Mouse (Mus musculus) adrenal gland, adult 2 months (tissue): Measurements from ENCODE around the gene Olfr523. TPM values are rescaled to one million over a fixed set of nuclear protein-coding genes. Genes with fewer than 3 reads are reported as not detected.
"Not testable (repeated sequence)": the region's sequence is repeated elsewhere in the genome, so short reads cannot be mapped to it uniquely, and the experiment has no call there.

Source experiments
- DNase-seq: peaks from one replicate; pipeline ENCODE4 v3.0.0; 2021
- long read RNA-seq: library from polyadenylated mRNA; stranded (forward); transcript quantifications from one replicate; pipeline ENCODE4 v2.0.0, GENCODE M21; 2021
- polyA plus RNA-seq: library from polyadenylated mRNA; depleted of rRNA; stranded (reverse); fragments of >200 nt; gene quantifications from 2 replicates; pipeline ENCODE4 v1.2.3, GENCODE M21; 2012; rRNA removed
- total RNA-seq, 2 experiments: library from RNA; stranded (reverse); gene quantifications; 2 replicates each; pipeline ENCODE4 v1.2.3; 2021

The Olfr523 gene
- total RNA-seq (not detected), polyA plus RNA-seq (not detected in 2 replicates)
- long read RNA-seq: 0 reads

DNA sequence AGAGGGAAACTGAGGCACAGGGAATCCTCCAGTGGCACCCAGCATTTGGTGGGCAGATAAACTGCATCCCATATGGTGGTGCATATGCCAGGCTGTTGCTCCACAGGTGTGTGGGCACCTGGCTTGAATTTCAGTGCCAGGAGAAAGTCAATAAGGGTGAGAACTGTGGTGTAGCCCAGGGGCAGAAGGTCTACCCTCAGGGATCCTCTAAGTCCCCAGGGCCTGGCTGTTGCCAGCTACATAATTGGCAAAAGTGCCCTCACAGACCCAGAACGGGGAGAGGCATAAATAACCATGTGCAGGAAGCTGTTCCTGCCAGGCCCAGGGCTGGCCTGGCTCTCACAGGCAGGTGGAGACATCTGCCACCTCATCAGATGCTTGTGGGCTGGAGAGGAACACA lies at the start of gene Olfr523:
TSS of gene Olfr523 (plus strand) at position 282 of the 400 bp plus-strand sequence.
- DNase-seq: no peak

DNA sequence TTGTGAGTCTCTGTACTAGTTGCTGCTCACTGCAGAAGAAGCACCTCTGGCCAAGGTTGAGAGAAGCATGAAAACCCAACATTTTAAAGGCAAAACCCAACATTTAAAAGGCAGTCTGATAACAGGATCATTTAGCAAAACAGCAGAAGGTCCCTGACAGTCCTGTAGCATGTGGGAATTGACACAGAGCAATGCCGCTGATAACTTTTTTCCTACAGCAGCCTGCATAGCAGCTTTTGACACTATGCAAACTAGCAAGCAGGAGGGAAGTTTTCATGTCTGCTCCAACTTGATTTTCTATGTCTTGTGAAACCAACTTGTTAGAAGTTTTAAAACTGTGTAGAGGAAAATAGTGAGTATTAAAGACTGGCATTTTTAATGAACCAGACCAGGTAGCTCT lies 48.6 kb upstream of the Olfr523 start:
- DNase-seq: no peak

DNA sequence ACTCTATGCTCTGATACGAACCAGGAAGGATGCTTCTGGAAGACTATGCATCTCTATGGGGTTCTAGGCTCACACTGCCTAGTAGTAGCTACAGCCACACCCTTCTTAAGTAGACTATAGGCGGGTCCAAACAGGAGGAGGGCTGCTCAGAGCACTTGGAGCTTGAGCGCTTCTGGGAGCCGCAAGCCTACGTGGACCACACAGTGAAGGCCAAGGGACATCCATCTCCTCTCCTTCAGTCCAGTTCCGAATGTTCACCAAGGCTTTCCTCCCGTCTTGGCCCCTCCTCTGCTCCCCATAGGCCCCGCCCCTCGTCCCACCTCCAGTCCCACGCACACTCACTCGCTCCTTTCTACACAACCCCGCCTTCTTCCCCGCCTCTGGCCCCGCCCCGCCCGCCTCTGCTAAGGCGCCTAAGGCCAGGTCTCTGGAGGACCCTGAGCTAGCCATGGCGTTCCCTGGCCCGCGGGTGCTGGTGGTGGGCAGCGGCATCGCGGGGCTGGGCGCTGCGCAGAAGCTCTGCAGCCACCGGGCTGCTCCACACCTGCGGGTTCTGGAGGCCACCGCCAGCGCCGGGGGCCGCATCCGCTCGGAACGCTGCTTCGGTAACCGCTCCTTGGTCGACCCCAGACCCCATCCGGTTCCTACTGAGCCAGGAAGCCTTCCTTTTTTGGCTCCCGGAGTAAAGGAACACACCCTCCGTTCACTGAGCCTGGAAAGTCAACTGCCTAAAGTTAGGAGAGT lies 47.6 kb upstream of the Olfr523 start:
- DNase-seq: peak; percentile 97

DNA sequence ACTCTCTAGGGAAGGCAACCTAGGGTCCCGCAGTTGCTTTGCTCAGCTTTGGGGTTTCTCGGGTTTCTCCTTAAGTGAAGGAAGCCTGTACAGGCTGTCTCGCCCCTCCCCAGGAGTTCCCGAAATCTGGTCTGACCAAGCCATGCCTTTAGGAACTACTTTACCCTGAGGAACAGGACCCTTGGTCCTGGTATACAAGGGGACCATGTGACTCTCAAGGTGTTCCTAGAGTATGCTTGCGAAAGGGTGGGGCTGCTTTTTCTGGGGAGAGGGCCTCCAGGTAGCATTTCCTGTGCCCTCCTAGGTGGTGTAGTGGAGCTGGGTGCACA lies 47.0 kb upstream of the Olfr523 start:
- no peak for DNase-seq

DNA sequence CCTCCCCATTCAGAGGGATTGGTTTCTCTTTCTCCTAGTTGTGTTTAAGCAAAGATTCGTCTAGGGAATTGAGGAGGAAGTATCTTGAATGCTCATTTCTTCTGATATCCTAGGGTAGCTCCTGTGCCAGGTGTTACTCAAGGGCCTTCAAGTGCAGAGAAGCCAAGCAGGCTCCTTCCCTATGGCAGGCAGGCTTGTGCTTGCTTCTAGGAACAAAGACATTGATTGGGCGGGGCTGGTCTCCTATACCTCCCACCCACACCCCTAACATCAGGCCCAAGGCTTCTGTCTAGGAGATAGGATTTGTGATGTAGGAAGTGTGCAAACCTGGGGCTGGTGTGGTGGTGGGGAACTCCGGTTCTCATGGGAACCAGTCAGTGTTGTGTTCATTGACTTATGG lies 46.1 kb upstream of the Olfr523 start:
- DNase-seq: no peak

DNA sequence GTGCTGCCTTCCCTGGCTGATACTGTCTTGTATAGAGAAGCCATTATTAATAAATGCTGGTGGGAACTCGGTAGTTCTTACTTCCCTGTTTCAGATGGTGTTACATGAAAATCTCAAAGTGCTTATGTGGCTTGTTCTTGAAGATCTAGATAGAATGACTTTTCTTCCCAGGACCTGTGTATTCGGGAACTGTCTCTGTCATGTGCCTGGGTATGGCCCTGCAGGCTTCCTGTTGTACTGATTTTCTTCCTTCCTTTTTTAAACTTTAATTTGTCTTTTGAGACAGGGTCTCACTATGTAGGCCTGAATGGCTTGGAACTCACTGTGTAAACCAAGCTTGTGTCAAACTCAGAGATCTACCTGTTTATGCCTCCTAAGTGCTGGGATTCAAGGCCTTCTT lies 45.1 kb upstream of the Olfr523 start:
- DNase-seq: no peak

DNA sequence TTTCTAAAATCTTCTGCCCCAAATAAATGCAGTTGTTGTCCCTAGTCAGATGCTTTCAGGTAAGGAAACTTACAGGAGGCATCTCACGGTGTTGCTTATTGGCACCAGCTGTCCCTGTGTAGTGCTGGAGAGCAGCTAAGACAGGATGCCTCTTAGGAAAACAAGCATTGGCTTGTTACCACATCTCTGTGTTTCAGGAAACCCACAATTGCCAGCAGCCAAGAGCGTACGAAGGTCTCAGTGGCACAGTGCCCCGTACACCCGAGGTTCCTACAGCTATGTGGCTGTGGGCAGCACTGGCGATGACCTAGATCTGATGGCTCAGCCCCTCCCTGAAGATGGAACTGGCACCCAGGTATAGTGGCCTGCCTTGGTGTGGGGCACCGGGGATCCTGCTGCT lies 40.8 kb upstream of the Olfr523 start:
- not testable (repeated sequence) for DNase-seq

DNA sequence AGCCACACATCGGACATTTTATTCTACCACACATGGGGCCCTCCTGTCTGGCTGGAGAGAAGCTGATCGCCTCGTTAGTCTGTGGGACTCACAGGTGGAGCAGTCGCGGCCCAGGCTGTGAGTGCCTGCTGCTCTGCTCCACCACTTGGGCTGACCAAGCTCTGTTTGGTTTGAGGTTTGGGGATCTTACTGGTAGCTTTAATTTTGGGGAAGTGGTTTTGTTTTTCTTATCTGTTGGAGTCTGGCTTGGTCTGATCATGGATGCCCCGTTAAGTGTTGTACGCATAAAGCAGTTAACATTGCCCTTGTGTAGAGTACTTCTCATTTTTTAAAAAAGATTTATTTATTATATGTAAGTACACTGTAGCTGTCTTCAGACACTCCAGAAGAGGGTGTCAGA lies 39.0 kb upstream of the Olfr523 start:
- DNase-seq: not testable (repeated sequence)

DNA sequence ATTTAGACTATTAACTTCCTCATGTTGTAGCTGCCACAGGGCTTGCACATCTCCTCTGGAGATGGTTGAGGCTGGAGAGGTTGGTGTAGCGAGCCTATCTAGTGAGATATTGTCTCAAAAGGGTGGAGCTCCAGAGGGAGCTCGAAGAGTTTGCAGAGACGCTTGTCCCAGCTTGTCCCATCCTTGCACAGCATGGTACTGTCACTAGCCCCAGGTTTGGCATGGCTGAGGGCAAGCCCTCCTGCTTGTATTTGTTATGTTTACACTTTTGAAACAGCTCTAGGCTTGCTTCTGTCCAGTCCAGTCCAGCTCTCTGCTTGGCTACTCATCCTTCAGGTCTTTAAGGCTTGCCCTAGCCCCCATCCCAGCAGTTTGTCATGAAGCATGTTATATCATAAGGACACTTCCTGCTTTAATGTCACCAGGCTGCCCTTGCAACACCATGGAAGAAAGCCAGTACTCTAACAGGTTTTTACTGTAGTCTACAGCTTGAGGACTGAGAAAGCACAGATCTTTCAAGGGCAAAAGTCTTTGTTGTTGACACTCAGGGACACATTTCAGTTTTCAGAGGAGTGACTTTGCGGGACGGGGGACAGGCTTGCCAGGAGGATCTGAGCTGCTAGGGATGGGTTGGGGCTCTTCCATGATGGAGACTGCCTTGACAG lies 37.8 kb upstream of the Olfr523 start:
- DNase-seq: peak; percentile 51

DNA sequence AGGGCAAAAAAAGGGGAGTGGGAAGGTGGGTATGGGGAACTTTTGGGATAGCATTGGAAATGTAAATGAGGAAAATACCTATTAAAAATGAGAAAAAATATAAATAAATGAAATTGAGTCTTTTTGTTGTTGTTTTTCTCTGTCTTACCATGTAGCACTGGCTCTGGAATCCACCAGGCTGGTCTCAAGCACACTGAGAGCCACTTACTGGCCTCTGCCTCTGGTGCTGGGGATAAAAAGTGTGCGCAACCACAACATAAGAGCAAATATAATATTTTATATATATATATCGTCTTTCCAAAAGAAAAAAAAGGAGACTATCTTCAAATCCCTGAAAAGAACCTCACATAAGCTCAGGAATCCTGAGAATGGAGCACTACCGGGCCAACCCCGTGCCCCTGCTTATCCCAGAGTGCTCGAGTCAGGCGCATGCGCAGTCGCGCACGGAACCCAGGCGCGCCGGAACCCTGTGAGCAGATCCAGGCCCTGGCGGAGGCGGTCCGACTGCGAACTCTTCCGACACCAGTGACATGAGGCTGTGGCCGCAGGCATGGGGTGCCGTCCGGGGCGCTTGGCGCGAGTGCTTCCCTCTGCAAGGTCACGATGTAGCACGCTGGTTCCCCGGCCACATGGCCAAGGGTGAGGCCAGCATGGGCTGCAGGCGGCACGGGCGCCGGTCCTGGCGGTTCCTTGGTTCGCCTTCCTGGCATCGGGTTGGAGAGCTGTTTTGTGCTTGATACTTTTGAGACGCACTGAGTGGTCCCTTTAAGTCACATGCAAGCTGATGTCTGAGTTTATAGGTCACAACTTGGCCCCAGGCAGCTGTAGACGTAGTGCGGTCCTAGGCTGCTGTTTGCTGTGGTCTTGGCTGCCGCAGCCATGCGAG lies 35.6 kb upstream of the Olfr523 start, which contains the start of gene Mtg1:
TSS of gene Mtg1 (plus strand) at position 430 of the 886 bp plus-strand sequence.
- peak; percentile 97 for DNase-seq

DNA sequence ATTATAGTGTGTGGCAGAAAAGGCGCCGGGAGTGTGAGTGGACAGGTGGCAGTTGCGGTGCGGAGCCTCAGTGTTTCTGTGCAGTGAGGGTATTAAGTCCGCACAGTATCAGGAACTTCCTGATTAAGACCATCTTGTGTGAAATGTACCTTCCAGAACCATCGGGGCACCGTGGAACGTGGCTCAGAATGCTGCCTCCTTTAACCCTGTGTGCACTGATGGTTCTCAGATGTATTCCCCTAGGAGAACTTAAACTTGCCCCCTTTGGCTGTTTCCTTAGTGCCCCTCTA lies 35.1 kb upstream of the Olfr523 start:
- DNase-seq: no peak

DNA sequence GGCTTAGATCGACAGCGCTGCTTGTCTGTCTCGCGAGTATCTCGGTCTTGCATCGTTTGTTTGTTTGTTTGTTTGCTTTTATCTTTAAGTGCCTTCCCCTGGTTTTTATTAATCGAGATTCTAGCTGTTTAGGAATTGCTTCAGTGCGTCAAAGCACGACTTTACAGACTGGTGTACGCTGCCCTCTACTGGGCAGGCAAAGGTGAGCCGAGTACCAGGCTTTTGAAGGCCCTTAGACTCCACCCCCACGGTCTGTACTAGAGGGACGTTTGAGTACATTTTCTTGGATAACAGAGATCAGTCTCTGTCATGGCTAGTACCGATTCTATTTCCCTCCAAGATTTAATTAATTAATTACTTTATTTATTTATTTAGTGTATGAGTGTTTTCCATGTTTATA lies 31.7 kb upstream of the Olfr523 start:
- DNase-seq: peak; percentile 75

DNA sequence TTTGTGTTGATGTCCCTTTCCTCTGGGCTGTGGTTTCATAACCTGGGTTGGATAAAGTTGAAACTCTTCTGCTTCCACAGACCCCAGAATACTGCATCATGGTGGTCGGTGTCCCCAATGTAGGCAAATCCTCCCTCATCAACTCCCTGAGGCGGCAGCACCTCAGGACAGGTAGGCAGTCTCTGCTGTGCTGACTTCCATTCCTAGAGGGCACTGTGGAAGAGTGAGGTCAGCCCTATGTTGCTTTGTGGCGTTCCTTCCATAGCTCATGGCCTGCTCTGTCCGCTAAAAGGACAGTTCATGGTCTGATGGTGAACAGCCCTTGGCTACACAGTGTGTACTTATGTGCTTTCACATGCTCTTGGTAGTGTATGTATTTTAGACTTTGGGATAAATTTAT lies 28.5 kb upstream of the Olfr523 start:
- DNase-seq: no peak

DNA sequence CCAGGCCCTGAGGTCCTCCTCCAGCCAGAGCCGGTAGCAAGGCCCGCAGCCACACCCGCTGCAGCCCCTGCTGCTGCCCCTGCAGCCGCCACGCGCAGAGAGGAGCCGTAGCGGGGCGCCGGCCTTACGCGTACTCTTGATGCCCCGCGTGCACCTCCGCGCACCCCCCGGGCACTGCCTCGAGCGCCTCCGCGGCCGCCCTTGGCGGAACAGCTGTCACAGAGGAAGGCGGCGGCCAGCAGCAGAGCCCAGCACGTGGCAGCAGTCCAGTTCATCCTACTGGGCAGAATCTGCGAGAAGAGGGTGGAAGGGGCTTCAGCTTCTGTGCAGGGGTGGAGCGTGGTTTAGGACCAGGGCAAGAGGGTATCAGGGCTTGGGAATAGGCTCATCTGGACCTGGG lies 19.6 kb upstream of the Olfr523 start:
- DNase-seq: peak; percentile 31

DNA sequence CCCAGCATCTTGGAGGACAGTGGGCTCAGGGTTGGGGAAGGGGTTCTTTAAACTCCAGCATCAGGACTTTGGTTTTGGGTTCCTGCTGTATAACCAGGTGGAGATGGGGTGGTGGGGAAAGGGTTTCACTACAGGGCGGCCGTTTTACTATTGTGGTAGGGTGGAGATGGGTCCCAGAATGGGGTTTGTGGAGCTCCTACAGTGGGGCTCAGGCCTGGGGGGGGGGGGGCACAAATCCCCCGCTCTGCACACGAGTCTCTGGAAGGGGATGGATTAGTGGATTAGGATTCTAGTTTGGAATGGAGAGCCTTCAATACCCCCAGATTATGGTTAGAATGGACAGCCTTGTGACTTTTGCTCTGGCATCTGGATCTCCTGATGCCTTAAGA lies 19.2 kb upstream of the Olfr523 start:
- no peak for DNase-seq

DNA sequence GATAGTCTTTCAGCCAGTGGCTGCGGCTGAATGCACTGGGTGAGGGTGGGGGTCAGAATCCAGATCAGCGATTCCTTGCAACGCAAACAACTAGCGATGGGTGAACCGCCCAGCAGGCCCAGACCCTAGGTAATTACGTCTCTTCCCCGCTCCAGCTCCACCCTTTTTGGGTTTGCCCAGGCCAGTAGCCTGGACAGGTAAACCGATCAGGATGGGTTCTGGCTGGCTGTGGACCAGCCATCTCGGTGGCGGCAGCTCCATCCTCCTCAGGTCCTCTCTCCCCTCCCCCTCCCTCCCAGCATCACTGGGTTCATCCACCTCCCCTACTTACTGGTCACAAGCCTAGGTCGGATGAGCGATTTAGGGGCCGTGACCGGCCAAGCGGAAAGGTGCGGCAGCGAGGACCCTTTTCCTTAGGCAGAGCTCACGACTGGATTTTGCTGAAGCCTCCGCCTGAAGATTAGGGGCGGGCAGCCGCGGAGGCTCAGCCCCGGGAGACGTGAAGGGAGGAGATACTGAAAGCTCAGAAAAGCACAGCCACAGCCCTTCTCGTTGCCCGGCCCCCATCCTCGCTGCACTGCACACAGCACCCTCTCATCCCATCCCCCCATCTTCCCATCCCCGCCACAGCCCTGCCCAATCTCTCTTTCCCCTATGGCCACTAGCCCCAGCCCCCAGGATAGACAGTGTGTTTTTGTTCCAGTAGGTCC lies 18.6 kb upstream of the Olfr523 start, which contains the start of gene Sprn:
TSS of gene Sprn (minus strand) at position 660 of the 710 bp plus-strand sequence.
- DNase-seq: no peak

DNA sequence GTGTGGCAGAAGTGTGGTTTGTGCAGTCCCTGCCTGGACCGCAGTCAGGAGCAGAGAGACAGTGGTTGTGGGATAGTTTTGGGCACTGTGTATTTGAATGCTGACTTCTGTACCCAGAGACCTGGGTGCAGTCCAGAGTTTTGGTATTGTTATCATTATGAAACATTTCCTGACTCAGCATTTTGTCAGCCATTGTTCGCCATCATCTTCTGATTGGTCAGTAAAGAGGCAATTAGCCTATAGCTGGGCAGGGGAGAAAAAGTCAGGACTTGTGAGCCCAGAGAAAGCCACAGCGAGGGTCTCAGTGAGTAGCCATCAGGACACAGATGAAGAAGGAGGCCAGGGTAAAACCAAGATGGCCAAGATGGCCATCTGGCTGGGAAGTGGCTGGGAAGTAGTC lies 12.7 kb upstream of the Olfr523 start:
- DNase-seq: no peak

DNA sequence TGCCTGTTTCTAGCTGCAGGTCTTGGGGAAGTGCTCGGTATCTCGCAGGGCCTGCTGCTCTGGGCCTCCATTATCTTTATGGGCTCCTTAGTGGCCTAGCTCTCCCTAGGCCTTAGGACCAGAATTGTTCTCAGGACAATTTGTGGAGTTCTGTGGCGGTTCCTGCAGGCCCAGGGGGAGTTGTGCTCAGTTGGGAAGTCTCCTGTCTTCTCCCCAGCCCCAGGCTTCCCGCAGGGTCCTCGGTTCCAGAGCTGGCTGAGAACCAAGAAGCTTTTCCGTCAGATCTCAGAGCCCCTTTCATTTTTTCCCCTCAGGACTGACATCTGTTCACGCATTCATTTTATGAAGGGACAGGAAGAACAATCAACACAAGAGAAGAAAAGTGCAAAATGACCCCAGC lies 8.4 kb upstream of the Olfr523 start, which contains the start of gene Olfr522:
TSS of gene Olfr522 (minus strand) at position 101 of the 400 bp plus-strand sequence.
- DNase-seq: no peak

DNA sequence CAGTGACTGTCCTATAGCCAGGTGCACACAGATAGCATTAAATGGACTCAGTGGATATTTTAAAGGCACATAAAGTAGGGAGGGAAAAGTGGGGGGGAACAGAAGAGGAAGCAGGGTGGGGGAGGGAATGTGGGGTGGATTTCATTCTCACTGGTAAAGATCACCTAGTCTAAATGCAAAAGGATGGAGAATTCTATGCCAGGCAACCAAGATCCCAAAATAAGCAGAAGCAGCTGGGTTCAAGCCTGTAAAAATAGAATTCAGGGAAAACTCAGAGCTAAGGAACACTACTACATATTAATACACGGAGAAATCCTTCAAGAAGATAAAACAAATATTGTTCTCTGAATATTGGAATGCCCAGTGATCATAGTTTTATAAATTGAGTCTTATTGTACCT lies 5.1 kb upstream of the Olfr523 start:
- no peak for DNase-seq

DNA sequence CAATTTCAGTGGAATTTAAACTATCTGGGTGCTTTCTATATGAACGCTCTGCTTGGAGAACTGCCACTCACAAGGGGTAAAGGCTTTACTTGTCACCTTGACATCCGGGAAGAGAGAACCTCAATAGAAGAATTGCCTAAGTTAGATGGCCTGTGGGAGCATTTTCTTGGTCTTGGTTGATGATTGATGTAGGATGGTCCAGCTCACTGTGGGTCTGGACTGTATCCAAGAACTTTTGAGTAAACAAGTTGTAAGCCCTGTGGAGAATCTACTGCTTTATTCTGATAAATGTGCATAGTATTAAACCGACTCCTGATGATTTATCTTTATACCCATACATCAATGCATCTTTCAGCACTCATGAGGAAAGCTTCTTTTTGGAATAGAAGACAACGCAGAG lies 3.6 kb upstream of the Olfr523 start:
- DNase-seq: no peak

DNA sequence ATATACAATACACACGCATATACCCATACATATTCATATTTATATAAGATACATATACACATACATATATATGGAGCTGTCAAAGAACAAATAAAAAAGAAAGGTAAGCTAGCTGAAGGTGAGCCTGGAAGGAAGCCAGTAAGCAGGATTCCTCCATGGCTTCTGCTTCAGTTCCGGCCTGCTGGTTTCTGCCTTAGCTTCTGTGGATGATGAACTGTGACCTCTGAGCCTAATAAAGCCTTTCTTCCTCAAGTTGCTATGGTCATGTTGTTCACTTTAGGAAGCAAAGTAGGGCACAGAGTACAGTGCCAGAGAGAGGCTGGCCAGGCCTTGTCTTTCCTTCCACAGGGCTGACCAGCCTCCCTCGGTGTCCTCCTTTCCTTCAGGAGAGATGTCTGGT lies 2.2 kb upstream of the Olfr523 start:
- no peak for DNase-seq

DNA sequence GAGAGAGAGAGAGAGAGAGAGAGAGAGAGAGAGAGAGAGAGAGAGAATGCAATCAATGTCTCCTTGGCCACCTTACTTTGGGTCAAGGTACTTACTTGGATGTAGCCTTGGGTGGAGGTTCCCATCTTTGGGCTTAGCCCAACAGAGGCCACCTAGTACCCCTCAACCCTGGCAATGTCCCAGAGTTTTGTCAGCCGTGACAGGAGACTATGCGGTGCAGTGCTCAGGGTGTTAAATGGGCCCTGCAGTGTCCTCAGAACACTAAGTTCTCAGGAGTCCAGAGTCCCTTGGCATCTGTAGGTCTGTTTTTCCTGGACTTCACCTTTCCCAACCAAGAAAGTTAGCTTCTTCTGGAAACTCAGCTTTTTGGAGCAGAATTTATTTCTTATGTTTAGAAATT lies 6.2 kb downstream of the Olfr523 start:
- no peak for DNase-seq
